Mouse (Mus musculus): ENCODE results near the gene Hsp90aa1.
"Not testable (repeated sequence)": the region's sequence is repeated elsewhere in the genome, so short reads cannot be mapped to it uniquely, and the experiment has no call there.

Hsp90aa1 gene

DNA sequence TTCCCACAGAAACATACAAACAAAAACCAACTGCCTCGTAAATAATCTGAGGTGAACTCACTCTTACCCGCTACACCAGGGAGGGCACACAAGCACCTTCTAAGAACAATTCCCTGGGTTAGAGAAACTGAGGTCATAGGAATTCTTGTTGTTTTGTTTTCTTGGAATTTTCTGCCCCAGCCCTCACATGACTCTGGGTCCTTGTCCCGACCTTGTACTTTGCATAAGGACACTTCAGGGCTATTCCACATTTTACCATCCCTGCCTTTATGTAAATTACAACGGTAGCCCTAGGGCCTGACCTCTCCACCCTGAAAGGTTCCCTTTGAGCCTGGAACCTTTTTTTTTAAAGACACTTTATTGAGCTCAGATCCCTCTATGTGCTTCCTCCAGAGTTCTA is at the start of gene Hsp90aa1:
Hsp90aa1 (minus strand) TSS at position 173 of the 400 bp plus-strand sequence.
- no peak for DNase-seq (ENCODE audit: low spot score)

DNA sequence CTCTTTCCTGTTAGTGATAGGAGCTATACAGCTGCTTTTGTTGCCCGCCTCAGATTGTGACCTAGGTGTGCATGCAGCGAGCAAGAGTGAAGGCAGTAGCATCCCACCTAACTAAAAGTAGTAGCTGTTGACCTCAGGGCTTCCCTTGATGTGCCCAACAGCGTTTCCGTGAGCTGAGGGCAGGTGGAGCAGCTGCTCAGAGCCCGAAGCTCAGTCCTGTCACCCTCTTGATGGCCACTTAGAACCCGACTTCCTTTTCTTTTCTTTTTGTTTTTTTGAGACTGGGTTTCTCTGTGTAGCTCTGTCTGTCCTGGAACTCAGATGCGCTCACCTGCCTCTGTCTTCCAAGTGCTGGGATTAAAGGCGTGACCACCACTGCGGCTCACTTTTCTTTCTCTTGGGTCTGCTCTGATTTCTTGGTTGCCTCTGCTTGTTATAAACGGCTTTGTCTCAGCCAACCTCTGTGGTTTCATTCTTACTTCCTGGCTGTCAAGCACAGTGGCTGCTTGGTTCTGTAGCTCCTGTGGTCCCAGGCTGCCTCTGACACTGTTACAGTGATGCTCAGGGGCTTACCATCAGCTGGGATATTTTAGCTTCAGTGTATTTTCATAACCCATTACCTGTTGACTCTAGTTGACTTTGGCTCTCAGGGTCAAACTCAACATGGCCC is 48.4 kb upstream of the Hsp90aa1 start:
- DNase-seq (ENCODE audit: low spot score) = no peak

DNA sequence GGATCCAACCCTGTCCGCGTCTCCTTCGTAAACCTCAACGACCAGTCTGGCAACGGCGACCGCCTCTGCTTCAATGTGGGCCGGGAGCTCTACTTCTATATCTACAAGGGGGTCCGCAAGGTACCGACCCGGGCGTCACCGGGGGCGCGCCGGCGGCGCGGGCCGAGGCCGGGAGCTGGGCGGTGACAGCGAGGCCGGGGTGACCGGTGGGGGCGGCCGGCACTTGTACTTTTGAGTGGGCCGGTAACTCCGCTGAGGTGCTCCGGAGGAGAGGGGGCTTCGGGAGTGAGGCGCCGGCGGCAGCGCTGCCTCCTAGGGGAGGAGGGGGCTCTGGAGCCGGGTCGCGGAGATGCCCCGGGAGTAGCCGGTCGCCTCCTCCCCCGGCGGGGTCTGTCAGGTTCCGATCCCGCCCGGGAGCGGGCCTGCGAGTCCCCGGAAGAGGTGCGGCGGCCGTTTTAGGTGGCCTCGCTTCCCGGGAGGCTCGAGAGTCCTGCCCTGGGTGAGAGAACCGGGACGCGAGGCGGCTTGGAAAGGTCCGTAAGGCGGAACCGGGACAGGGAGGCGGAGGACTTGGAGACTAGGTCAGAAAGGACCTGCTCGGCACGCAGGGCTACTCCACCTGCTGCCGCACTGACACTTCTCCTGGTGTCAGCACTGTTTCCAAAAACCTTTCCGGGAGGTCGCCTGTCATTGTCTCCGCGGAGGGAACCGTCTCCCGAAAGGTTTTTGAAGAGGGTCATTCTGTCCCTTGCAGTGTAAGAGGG is 35.8 kb upstream of the Hsp90aa1 start:
- peak; percentile 19 for DNase-seq (ENCODE audit: low spot score)

DNA sequence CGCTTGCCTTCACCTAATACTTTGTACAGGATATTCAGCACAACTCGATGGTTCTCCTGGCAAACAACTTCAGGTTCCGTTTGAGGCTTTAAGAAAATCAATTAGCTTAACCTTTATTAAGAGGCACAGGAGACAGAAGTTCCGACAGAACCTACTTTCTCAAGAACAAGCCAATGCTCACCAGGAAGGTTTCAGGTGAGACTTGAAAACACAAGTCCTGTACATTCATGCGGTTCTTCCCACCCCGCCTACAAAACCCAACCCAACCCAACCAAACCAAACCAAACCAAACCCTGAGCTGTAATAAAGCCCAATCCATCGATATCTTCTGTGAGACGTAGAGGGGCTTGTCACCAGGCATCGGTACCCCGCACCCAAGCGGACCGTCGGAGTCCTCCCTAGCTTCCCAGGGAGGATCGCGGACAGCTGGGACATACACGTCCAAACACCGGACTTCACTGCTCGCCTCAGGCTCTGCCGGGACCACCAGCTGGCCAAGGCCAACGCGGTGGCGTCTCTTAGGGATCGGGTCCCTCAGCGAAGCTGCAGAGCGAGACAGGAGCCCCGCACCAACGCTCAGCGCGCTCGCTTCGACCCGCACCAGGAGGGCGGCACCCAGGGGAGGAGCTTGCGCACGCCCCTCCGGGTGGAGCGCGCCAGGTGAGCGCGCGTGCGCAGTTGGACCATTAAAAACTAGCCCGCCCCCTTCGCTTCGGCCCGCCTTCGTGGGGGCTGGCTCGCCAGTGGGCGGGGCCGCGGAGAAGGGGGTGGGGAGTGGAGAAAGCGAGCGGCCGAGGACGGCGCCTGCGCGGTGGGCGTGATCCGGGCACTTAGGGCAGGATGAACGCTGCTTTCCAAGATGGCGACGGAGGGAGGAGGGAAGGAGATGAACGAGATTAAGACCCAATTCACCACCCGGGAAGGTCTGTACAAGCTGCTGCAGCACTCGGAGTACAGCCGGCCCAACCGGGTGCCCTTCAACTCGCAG is 34.9 kb upstream of the Hsp90aa1 start, which contains the start of gene Wdr20:
Wdr20 (plus strand) TSS at position 775 of the 988 bp plus-strand sequence.
- DNase-seq (ENCODE audit: low spot score) = peak; percentile 97

DNA sequence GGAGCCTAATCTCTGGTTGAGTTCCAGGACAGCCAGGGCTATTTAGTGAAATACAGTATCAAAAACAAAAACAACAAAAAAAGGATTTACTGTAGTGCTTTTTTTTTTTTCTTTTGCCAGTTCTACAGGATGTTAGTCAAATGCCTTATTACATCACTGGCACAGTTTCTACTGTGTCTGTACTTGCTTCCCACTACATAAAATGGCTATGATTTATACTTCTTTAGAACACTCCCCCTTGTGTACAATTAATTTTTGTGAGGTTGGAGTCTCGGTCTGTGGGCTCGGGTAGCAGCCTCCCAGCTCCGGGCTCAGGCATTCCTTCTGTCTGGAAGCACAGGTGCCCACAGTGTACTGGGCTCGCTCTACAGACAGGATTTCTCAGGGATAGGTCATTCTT is 34.1 kb upstream of the Hsp90aa1 start:
- no peak for DNase-seq (ENCODE audit: low spot score)

DNA sequence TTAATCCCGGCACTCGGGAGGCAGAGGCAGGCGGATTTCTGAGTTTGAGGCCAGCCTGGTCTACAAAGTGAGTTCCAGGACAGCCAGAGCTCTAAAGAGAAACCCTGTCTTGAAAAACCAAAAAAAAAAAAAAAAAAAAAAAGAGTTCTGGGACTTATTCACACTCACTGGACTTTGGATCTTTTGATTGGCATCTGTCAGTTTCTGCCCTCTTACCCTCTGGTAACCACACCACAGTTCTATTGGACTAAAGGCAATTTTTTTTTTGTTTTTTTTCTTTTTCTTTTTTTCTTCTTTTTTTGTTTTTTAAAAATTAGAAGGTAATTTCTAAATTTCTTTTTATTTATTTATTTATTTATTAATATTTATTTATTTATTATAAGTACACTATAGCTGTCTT is 30.7 kb upstream of the Hsp90aa1 start:
- DNase-seq (ENCODE audit: low spot score) = not testable (repeated sequence)

DNA sequence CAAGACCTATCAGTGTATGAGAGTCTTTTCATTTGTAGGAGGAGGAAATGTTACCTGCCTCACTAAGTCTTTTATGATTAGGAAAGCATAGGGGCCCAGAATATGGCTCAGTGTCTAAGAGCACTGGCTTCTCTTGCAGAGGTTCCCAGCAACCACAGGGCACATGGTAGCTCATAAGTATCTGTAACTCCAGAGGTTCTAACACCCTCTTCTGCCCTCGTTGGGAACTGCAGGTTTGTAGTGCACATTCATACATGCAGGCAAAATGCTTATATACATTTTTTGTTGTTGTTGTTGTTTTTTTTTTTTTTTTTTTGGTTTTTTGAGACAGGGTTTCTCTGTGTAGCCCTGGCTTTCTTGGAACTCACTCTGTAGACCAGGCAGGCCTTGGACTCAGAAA is 23.9 kb upstream of the Hsp90aa1 start:
- DNase-seq (ENCODE audit: low spot score) = no peak

DNA sequence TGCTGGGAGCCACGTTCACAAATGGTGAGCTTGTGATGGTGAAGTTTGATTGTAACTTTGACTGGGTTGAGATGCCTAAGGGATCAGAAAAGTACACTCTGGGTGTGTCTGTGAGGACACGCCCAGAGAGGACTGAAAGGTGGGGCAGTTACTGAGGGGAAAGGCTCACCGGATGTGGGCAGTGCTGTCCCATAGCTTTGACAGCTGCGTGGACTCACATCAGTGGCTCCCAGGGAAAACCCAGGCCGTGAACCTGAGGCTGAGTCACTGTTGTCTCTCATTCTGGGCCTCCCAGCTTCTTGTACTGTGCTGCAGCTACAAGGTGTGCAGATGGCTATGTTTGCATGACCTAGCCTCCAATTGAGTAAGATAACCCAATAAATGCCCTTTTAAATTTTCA is 23.0 kb upstream of the Hsp90aa1 start:
- no peak for DNase-seq (ENCODE audit: low spot score)

DNA sequence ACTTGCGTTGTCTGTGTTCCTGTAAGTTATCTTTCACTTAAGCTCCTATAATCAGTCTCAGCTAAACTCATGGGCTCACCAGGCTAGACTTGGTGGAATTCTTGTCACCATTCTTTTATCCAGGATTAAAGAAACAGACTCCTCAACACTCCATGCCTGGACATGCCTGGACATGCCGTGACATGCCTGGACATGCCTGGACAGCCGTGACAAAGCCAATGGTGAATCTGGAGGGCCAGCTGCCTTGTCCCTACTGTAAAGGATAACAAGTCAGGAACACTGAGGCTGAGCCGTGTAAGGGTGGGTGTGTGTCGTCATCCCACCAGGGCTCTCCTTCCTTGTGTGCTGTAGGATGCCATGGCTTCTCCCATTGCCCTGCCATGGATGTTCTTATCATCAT is 22.5 kb upstream of the Hsp90aa1 start:
- DNase-seq (ENCODE audit: low spot score) = no peak

DNA sequence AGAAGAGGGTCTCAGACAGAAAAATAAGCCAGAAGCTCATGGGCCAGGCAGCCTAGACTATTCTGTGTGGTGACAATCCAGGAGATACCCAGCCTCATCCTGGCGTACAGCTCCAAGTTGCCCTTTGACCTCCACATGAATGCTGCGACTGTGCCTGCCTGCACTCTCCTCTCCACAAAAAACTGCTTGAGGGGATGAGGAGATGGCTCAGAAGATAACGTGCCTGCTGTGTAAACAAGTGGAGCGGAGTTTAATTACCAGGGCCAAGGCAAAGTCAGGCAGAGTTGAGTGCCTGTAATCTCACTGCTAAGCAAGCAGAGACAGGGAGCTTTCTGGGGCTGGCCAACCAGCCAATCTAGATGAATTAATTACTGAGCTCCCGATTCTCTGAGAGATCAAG is 13.5 kb upstream of the Hsp90aa1 start:
- DNase-seq (ENCODE audit: low spot score) = no peak

DNA sequence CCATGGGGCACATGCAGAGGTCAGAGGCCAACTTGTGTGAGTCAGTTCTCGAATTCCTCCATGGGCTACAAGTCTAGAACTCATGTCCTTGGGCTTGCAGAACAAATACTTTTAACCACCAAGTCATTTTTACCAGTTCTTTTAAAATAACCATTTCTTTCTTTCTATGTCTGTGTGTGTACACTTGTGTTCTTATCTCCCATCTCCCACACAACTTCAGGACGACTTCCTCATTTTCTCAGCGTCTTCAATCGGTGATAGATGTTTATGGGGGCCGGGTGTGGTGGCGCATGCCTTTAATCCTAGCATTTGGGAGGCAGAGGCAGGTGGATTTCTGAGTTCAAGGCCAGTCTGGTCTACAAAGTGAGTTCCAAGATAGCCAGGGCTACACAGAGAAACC is 11.7 kb upstream of the Hsp90aa1 start:
- DNase-seq (ENCODE audit: low spot score) = no peak

DNA sequence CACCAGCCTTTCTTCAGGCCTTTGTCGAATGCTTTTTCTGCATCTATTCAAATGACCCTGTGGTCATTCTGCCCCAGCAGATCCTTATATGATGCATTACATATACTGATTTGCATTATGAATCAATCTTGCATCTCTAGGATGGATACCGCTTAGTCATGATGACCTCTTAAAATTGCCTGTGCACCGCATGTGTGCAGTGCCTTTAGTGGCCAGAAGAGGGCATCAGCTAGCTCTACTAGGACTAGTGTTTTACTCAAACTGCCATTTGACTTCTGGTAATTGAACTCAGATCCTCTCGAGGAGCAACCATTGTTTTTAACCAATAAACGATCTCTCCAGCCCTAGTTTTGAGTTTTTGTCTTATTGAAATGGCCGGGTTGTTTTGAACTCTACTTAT is 11.3 kb upstream of the Hsp90aa1 start:
- DNase-seq (ENCODE audit: low spot score) = no peak

DNA sequence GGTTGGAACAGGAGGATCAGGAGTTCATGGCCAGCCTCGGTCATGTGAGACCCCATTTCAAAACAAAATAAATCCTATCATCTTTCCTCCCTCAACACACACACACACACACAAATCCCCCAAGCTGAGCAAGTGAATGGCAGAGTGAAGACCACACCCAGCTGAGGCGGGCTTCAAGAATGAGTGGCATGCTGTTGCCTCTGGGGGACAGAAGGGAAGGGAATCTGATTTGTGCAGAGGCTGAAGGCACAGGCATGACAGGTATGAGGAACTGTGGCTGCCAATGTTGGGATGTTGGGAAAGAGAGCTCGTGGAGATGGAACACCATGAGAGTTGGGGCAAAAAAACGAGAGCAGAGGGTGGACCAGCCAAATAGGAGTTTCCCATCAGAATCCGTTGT is 8.7 kb upstream of the Hsp90aa1 start:
- DNase-seq (ENCODE audit: low spot score) = no peak

DNA sequence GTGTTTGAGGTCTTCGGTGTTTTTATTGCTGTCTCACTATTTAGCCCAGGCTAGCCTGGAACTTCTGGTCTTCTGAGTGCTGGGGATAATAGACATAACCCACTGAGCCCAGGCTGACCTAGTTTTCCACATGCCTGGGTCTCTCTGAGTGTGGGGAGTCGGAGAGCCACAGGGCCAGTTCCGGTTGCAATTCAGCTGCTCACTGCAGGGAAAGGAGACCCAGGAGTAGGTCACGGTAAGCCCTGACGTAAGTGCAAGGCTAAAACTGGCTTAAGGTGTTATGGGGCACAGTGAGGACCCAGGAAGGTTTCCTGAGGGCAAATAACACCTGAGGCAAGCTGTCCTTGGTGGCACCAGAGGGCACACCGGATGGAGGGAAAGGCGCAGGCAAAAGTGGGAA is 4.9 kb upstream of the Hsp90aa1 start:
- DNase-seq (ENCODE audit: low spot score) = no peak

DNA sequence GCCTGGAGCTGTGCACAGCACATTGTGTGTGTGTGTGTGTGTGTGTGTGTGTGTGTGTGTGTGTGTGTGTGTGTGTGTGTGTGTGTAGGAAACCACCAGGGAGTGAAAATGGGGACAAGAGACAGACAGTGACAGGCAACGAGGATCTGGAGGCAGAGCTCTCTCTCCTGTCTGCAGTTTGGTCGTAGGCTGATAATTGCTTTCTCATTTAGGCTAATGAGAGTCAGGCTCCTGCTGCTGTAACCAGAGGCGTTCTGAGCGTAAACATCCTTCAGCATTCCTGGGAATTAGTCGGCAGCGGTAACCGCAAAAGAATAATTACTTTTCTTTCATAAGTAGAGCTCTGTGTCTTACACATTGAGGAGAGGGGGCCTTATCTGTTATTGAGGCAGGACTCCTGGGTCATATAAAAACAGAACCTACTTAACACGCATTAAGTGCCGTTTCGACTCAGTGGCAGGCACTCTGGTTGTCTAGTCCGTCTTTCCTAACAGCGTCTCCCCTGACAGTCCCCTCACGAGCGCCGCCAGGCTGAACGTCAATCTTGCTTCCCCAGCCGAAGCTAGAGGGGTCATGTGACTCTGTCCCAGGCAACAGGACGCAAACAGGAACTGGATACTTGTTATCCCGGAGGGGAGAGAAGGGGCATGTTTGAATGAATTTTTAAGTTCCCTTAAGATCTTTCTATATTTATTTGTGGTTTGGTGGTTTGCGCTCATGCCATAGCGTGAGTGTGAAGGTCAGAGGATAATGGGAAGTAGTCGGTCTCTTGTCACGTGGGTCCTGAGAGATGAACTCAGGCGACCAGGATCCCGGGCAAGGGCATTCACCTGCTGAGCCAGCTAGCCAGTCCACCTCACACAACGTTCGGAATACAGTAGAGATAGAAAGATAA is 4.1 kb upstream of the Hsp90aa1 start:
- DNase-seq (ENCODE audit: low spot score) = peak; percentile 37

DNA sequence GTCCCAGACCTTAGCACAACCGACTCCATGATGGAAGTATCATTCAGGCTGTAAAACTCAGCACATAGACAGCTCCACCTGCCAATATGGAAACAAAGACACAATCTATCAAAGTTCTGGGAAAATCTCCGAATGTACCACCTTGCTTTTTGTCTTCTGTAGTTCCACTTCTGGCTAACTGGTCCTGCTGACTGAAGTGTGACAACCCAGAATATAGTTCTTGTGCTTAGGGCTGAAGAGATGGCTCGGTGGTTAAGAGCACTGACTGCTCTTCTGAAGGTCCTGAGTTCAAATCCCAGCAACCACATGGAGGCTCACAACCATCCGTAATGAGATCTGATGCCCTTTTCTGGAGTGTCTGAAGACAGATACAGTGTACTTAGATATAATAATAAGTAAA is 2.9 kb upstream of the Hsp90aa1 start:
- DNase-seq (ENCODE audit: low spot score) = not testable (repeated sequence)

DNA sequence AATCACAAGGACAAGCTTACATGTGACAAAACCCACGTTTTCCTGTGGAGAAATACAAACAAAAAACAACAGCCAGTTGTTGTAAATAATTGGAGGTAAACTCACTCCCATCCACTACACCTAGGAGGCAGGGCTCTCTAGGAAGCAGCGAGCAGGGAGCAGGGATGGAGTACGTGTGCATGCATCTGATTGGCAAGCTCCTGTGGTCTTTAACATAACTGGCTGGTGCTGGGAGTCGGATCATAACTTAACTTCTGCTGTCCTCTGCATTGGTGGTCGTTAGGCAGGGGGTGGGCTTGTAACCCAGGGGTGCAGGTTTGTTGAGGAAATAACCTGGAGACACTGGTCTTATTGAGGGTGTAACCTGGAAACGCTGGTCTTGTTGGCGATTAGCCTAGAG is 1.2 kb upstream of the Hsp90aa1 start:
- DNase-seq (ENCODE audit: low spot score) = no peak

DNA sequence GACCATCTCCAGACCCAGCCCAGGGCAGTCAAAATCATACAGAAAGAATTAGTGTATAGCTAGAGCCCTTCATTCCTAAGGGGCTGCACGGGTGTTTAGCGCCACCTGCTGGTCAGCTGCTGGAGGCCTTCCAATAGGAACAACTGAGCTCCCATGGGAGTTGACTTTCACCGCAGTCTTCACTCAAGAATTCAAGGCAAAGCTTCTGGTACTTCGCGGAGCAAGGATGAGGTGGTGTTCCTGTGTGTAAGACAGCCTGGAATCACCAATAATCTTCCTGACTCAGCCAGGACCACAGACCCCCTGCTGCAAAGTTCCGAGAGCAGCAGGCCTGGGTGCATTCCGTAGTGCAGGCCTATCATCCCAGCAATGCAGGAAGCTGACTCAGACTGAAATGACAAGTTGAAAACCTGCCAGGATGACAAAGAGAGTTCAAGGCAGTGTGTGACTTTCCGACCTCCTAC is 512 bp upstream of the Hsp90aa1 start:
- DNase-seq (ENCODE audit: low spot score) = peak; percentile 87

DNA sequence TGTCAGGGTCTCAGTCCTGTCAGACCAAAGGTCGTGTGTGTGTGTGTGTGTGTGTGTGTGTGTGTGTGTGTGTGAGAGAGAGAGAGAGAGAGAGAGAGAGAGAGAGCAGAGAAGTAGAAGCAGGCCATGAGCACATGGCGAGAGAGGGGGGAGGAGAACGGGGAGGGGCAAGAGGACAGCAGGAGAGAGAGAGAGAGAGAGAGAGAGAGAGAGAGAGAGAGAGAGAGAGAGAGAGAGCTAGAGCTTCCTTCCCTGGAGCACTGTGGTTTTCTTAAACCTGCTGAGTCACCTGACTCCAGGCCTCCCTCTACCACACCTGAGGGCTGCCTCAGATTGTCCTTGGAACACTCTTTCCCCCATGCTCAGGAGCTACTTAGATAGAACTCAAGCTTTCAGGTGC is 1.2 kb downstream of the Hsp90aa1 start:
- DNase-seq (ENCODE audit: low spot score) = not testable (repeated sequence)

DNA sequence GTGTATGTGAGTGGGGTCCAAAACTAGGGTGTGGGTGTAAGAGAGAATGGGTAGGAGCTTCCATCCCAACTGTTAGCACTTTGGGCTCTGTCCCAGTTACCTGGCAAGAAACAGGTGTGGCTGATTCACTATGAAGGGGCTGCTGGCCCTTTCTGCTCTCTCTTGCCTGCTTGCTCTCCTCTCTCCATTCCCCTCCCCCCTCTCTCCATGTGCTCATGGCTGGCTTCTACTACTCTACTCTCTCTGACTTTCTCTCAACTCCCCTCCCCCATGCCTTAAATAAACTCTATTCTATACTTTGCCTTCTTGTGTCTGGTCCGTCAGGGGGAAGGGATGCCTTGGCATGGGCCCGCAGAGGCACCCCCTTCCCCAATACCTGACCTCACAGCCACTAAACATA is 1.8 kb downstream of the Hsp90aa1 start:
- no peak for DNase-seq (ENCODE audit: low spot score)

DNA sequence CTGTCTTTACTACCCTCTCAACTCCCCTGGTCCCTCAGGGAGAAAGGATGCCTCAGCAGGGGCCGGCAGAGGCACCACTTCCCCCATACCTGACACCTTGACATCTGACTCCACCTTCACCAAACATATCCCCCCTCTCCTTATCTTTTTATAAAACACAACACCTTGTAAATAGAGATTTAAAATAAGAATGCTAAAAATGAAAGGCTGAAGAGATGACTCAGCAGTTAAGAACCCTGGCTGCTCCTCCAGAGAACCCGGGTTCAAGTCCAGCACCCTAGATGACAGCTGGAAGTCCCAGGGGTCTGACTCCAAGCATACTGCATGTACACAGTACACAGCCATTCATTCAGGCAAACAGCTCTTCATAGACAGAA is 3.4 kb downstream of the Hsp90aa1 start:
- DNase-seq (ENCODE audit: low spot score) = no peak
